Mouse (Mus musculus): ENCODE measurements around the gene Myo9b. TPM values are rescaled to one million over a fixed set of nuclear protein-coding genes. Genes with fewer than 3 reads are reported as not detected.

Myo9b gene
- polyA plus RNA-seq, 1 experiment from 2014 or later = 17.3 TPM

DNA sequence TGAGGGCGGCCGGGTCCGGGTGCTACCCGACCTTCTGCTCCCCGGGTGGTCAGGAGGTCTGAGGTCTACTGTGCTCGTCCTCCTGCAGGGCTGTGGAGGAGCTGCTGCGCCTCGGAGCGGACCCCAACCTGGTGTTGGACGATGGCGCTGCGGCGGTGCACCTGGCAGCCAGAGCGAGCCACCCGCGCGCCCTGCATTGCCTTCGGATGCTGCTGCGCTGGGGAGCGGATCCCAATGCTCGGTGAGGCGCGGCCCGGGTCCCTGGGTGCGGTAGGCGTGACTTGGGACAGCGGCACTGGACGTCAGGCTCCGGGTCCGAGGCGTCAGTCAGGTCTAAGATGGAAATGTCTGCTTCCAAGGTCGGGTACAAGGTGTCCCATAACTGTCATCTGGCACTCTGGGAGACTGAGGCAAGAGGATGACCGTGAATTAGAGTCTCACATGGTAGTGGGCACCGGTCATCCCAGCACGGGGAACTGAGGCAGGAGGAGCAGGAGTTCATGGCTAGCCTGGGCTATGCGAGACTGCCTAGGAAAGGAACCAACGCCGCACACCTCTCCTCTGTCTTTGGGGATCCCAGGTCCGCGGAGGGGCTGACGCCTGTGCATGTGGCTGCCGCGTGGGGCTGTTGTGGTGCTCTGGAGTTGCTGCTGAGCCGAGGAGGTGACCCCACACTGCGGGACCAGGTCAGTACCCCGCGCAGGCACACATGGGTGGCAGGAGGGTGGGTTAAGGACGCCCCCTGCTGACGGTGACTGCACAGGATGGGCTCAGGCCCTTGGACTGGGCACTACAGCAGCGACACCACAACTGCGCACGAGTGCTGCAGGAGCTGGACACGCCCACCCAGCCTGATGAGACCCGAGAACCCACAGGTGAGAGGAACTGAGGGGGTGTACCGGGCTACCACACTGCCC, 133.8 kb downstream of the Myo9b start:
- no peaks in the 10 kb centered on the region for H3K9me3 ChIP-seq
- ATAC-seq (ENCODE audit: low FRiP score, low read depth) = peak; percentile 50
- WGBS = under 1% methylated on average over 55 of the region's 55 CpGs
- H3K4me2 ChIP-seq = peak overlapping the region; percentile 98
- H3K27me3 ChIP-seq = no peaks in the 10 kb centered on the region
- no peak overlapping the region for H3K27ac ChIP-seq (replicated peaks)
- H3K4me1 ChIP-seq (replicated peaks) = peaks cover 20% of the 10 kb centered on the region
- peak overlapping the region; percentile 49 for H3K4me3 ChIP-seq
- H3K9ac ChIP-seq = peak overlapping the region; percentile 39
- H3K36me3 ChIP-seq = 0 out of 2 replicates have a peak, but pooled peaks cover 4% of the 10 kb centered on the region

DNA sequence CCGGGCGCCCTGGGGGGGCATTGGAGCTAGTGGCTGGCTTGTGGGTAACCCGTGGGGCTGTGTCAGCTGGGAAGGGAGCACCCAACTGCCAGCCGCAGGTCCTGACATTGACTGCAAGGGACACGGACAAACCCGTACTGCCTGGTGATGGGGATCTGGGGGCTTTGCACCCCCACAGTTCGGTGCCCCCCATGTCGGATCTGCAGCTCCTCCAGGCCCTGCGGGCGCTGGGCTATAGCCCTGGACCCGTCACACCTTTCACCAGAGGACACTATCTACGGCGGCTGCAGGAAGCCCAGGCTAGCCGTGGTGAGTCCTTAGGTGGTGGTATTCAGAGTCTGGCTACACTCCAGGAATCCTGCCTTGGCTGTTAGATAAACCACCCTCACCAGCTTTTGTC, 134.9 kb downstream of the Myo9b start:
- ATAC-seq (ENCODE audit: low FRiP score, low read depth) = no peak
- Histone ChIP-seq H3K9ac (no peak overlapping the region), H3K4me1 (replicated peaks) (peaks cover 20% of the 10 kb centered on the region), H3K4me2 (no peak overlapping the region), H3K9me3 (no peaks in the 10 kb centered on the region), H3K27ac (replicated peaks) (no peak overlapping the region), H3K4me3 (no peak overlapping the region), H3K36me3 (0 out of 2 replicates have a peak, but pooled peaks cover 4% of the 10 kb centered on the region), H3K27me3 (no peaks in the 10 kb centered on the region)
- 95% methylated on average over 14 of the region's 14 CpGs for WGBS

DNA sequence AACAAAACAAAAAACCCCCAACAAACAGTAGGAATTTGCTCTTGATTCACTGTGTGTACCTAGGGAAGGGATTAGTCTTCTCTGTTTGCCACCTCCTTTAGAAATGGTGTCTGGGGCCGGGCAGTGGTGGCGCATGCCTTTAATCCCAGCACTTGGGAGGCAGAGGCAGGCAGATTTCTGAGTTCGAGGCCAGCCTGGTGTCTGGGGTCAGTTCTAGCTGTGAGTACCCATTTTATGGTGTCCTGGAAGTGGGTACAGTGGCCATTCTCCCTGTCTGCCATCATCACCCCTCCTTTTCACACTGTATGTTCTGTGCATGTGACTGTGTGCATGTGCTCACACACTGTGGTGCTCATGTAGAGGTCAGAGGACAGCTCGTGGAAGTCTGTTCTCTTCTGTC, 135.7 kb downstream of the Myo9b start:
- ATAC-seq (ENCODE audit: low FRiP score, low read depth) = no peak
- H3K9me3 ChIP-seq = no peaks in the 10 kb centered on the region
- 0 out of 2 replicates have a peak, but pooled peaks cover 2% of the 10 kb centered on the region for H3K36me3 ChIP-seq
- peaks cover 20% of the 10 kb centered on the region for H3K4me1 ChIP-seq (replicated peaks)
- H3K27me3 ChIP-seq = no peaks in the 10 kb centered on the region
- H3K4me3 ChIP-seq = no peak overlapping the region
- H3K27ac ChIP-seq (replicated peaks) = no peak overlapping the region
- no peak overlapping the region for H3K4me2 ChIP-seq
- H3K9ac ChIP-seq = no peak overlapping the region
- WGBS = 97% methylated on average over 4 of the region's 4 CpGs

Other genes starting within 250 kb of the Myo9b start
- gene Haus8, start 220 bp downstream of the Myo9b start, polyA plus RNA-seq (2015; fragmentation: Nextera tagmentation; extraction: Ambion mirVana) = 62.6 and 64.5 TPM in 2 replicates
- gene Use1, start 94.1 kb downstream of the Myo9b start, polyA plus RNA-seq (2015; fragmentation: Nextera tagmentation; extraction: Ambion mirVana) = 113 TPM in 2 replicates
- gene Ocel1, start 98.6 kb downstream of the Myo9b start, polyA plus RNA-seq (2015; fragmentation: Nextera tagmentation; extraction: Ambion mirVana) = 6.6 and 7.4 TPM in 2 replicates
- gene Nr2f6, start 109.2 kb downstream of the Myo9b start, polyA plus RNA-seq (2015; fragmentation: Nextera tagmentation; extraction: Ambion mirVana) = 29.3 and 31.4 TPM in 2 replicates
- 7.6 and 7.7 TPM in 2 replicates for gene Ushbp1, start 123.1 kb downstream of the Myo9b start, polyA plus RNA-seq (2015; fragmentation: Nextera tagmentation; extraction: Ambion mirVana)
- gene Babam1, start 124.1 kb downstream of the Myo9b start, polyA plus RNA-seq (2015; fragmentation: Nextera tagmentation; extraction: Ambion mirVana) = 96.4 and 99.4 TPM in 2 replicates
- gene Ankle1, start 133.3 kb downstream of the Myo9b start, polyA plus RNA-seq (2015; fragmentation: Nextera tagmentation; extraction: Ambion mirVana) = 11.0 and 11.3 TPM in 2 replicates
- gene Abhd8, start 190.9 kb downstream of the Myo9b start, polyA plus RNA-seq (2015; fragmentation: Nextera tagmentation; extraction: Ambion mirVana) = 183 and 195 TPM in 2 replicates
- 172 and 189 TPM in 2 replicates for gene Mrpl34, start 192.2 kb downstream of the Myo9b start, polyA plus RNA-seq (2015; fragmentation: Nextera tagmentation; extraction: Ambion mirVana)
- gene Dda1, start 196.5 kb downstream of the Myo9b start, polyA plus RNA-seq (2015; fragmentation: Nextera tagmentation; extraction: Ambion mirVana) = 217 and 231 TPM in 2 replicates
- 7.7 and 8.6 TPM in 2 replicates for gene Ano8, start 213.2 kb downstream of the Myo9b start, polyA plus RNA-seq (2015; fragmentation: Nextera tagmentation; extraction: Ambion mirVana)
- 12.0 and 15.3 TPM in 2 replicates for gene Gtpbp3, start 215.4 kb downstream of the Myo9b start, polyA plus RNA-seq (2015; fragmentation: Nextera tagmentation; extraction: Ambion mirVana)
- gene Plvap, start 239.0 kb downstream of the Myo9b start, polyA plus RNA-seq (2015; fragmentation: Nextera tagmentation; extraction: Ambion mirVana) = 9.5 and 10.9 TPM in 2 replicates

Measured in hindbrain, embryonic 15.5 days (tissue).